Mouse (Mus musculus): ENCODE data around the gene Sapcd2. TPM values are rescaled to one million over a fixed set of nuclear protein-coding genes. Genes with fewer than 3 reads are reported as not detected.
"Not testable (repeated sequence)": the region's sequence is repeated elsewhere in the genome, so short reads cannot be mapped to it uniquely, and the experiment has no call there.

Gene Sapcd2
- polyA plus RNA-seq, 1 experiment from 2014 or later = 47.2 TPM

- Histone ChIP-seq H3K9ac (ENCODE audit: low read depth, low read length) (peak overlapping the region; percentile 68; the same call in 1 of the 2 replicates), H3K9me3 (ENCODE audit: control insufficient read depth, low read length) (no peaks in the 10 kb centered on the region), H3K27ac (ENCODE audit: low read depth, low read length) (no peak overlapping the region), H3K27me3 (ENCODE audit: control insufficient read depth, insufficient read depth, low read length) (peaks cover 49% of the 10 kb centered on the region), H3K4me3 (ENCODE audit: low read length) (peak overlapping the region; percentile 73), H3K4me2 (replicated peaks; ENCODE audit: low read depth, low read length) (peak overlapping the region; percentile 85), H3K36me3 (ENCODE audit: control insufficient read depth, insufficient read depth, low read length) (no peaks in the 10 kb centered on the region), H3K4me1 (ENCODE audit: control insufficient read depth, insufficient read depth, low read length) (no peaks in the 10 kb centered on the region)
- ATAC-seq (ENCODE audit: low FRiP score, low TSS enrichment) = peak; percentile 38
- WGBS = under 1% methylated on average over 13 of the region's 13 CpGs
Measured at GRCm38 (mm10) chr2:25402377-25402971, 30.4 kb downstream of the Sapcd2 start.

GRCm38 (mm10) chr2:25402972-25403601 is 31.0 kb downstream of the Sapcd2 start:
- ATAC-seq (ENCODE audit: low FRiP score, low TSS enrichment) = peak; percentile 53
- H3K27me3 ChIP-seq (ENCODE audit: control insufficient read depth, insufficient read depth, low read length) = peaks cover 48% of the 10 kb centered on the region
- WGBS = 3% methylated on average over 49 of the region's 54 CpGs

GRCm38 (mm10) chr2:25403994-25404393 is 31.9 kb downstream of the Sapcd2 start:
- WGBS = 82% methylated on average over 4 of the region's 4 CpGs
- H3K4me3 ChIP-seq (ENCODE audit: low read length) = no peak overlapping the region; the same call in 1 of the 2 replicates
- peaks cover 39% of the 10 kb centered on the region for H3K27me3 ChIP-seq (ENCODE audit: control insufficient read depth, insufficient read depth, low read length)

More at GRCm38 (mm10) chr2:25402972-25403601, 31.0 kb downstream of the Sapcd2 start:
- peak overlapping the region; percentile 73 for H3K4me3 ChIP-seq (ENCODE audit: low read length)
- H3K4me1 ChIP-seq (ENCODE audit: control insufficient read depth, insufficient read depth, low read length) = no peaks in the 10 kb centered on the region
- H3K36me3 ChIP-seq (ENCODE audit: control insufficient read depth, insufficient read depth, low read length) = no peaks in the 10 kb centered on the region
- H3K27ac ChIP-seq (ENCODE audit: low read depth, low read length) = no peak overlapping the region
- peak overlapping the region; percentile 68 for H3K9ac ChIP-seq (ENCODE audit: low read depth, low read length)
- H3K9me3 ChIP-seq (ENCODE audit: control insufficient read depth, low read length) = no peaks in the 10 kb centered on the region
- peak overlapping the region; percentile 85 for H3K4me2 ChIP-seq (replicated peaks; ENCODE audit: low read depth, low read length)

GRCm38 (mm10) chr2:25408908-25409307 is 36.8 kb downstream of the Sapcd2 start:
- Histone ChIP-seq H3K4me1 (ENCODE audit: control insufficient read depth, insufficient read depth, low read length) (no peaks in the 10 kb centered on the region), H3K4me2 (replicated peaks; ENCODE audit: low read depth, low read length) (no peak overlapping the region), H3K9ac (ENCODE audit: low read depth, low read length) (no peak overlapping the region), H3K27ac (ENCODE audit: low read depth, low read length) (no peak overlapping the region), H3K9me3 (ENCODE audit: control insufficient read depth, low read length) (no peaks in the 10 kb centered on the region), H3K4me3 (ENCODE audit: low read length) (no peak overlapping the region), H3K36me3 (ENCODE audit: control insufficient read depth, insufficient read depth, low read length) (no peaks in the 10 kb centered on the region), H3K27me3 (ENCODE audit: control insufficient read depth, insufficient read depth, low read length) (no peaks in the 10 kb centered on the region; the same call in 1 of the 2 replicates)
- WGBS = 88% methylated on average over 10 of the region's 10 CpGs
- ATAC-seq (ENCODE audit: low FRiP score, low TSS enrichment) = no peak

More at GRCm38 (mm10) chr2:25403994-25404393, 31.9 kb downstream of the Sapcd2 start:
- no peak overlapping the region for H3K9ac ChIP-seq (ENCODE audit: low read depth, low read length)
- H3K36me3 ChIP-seq (ENCODE audit: control insufficient read depth, insufficient read depth, low read length) = no peaks in the 10 kb centered on the region
- no peaks in the 10 kb centered on the region for H3K9me3 ChIP-seq (ENCODE audit: control insufficient read depth, low read length)
- no peaks in the 10 kb centered on the region for H3K4me1 ChIP-seq (ENCODE audit: control insufficient read depth, insufficient read depth, low read length)
- H3K27ac ChIP-seq (ENCODE audit: low read depth, low read length) = no peak overlapping the region
- peak overlapping the region; percentile 85; the same call in 1 of the 2 replicates for H3K4me2 ChIP-seq (replicated peaks; ENCODE audit: low read depth, low read length)
- no peak for ATAC-seq (ENCODE audit: low FRiP score, low TSS enrichment)

GRCm38 (mm10) chr2:25413436-25413835 is 41.3 kb downstream of the Sapcd2 start:
- not testable (repeated sequence) for H3K27me3 ChIP-seq (ENCODE audit: control insufficient read depth, insufficient read depth, low read length)

GRCm38 (mm10) chr2:25417426-25417825 is 45.3 kb downstream of the Sapcd2 start:
- Histone ChIP-seq H3K4me2 (replicated peaks; ENCODE audit: low read depth, low read length) (no peak overlapping the region), H3K36me3 (ENCODE audit: control insufficient read depth, insufficient read depth, low read length) (no peaks in the 10 kb centered on the region), H3K9ac (ENCODE audit: low read depth, low read length) (no peak overlapping the region), H3K27ac (ENCODE audit: low read depth, low read length) (no peak overlapping the region), H3K27me3 (ENCODE audit: control insufficient read depth, insufficient read depth, low read length) (no peaks in the 10 kb centered on the region), H3K4me3 (ENCODE audit: low read length) (no peak overlapping the region), H3K9me3 (ENCODE audit: control insufficient read depth, low read length) (no peaks in the 10 kb centered on the region), H3K4me1 (ENCODE audit: control insufficient read depth, insufficient read depth, low read length) (no peaks in the 10 kb centered on the region)
- no peak for ATAC-seq (ENCODE audit: low FRiP score, low TSS enrichment)
- 37% methylated on average over 3 of the region's 3 CpGs for WGBS

More at GRCm38 (mm10) chr2:25413436-25413835, 41.3 kb downstream of the Sapcd2 start:
- not testable (repeated sequence) for H3K27ac ChIP-seq (ENCODE audit: low read depth, low read length); H3K4me1 ChIP-seq (ENCODE audit: control insufficient read depth, insufficient read depth, low read length); H3K4me3 ChIP-seq (ENCODE audit: low read length); H3K36me3 ChIP-seq (ENCODE audit: control insufficient read depth, insufficient read depth, low read length); H3K9me3 ChIP-seq (ENCODE audit: control insufficient read depth, low read length); H3K9ac ChIP-seq (ENCODE audit: low read depth, low read length); H3K4me2 ChIP-seq (replicated peaks; ENCODE audit: low read depth, low read length); ATAC-seq (ENCODE audit: low FRiP score, low TSS enrichment)

GRCm38 (mm10) chr2:25421896-25422295 is 49.8 kb downstream of the Sapcd2 start:
- no peak overlapping the region for H3K9ac ChIP-seq (ENCODE audit: low read depth, low read length)
- no peak overlapping the region for H3K4me2 ChIP-seq (replicated peaks; ENCODE audit: low read depth, low read length)
- no peaks in the 10 kb centered on the region for H3K4me1 ChIP-seq (ENCODE audit: control insufficient read depth, insufficient read depth, low read length)
- no peak overlapping the region for H3K4me3 ChIP-seq (ENCODE audit: low read length)
- no peaks in the 10 kb centered on the region for H3K36me3 ChIP-seq (ENCODE audit: control insufficient read depth, insufficient read depth, low read length)
- H3K27me3 ChIP-seq (ENCODE audit: control insufficient read depth, insufficient read depth, low read length) = peaks cover 7% of the 10 kb centered on the region
- ATAC-seq (ENCODE audit: low FRiP score, low TSS enrichment) = peak; percentile 61
- no peak overlapping the region for H3K27ac ChIP-seq (ENCODE audit: low read depth, low read length)
- whole genome bisulfite sequencing = 24% methylated on average over 3 of the region's 3 CpGs
- no peaks in the 10 kb centered on the region for H3K9me3 ChIP-seq (ENCODE audit: control insufficient read depth, low read length)

GRCm38 (mm10) chr2:25422587-25423410 is 50.7 kb downstream of the Sapcd2 start, which contains the start of gene Fut7:
TSS of gene Fut7 (plus strand) at chr2:25423267.
- ATAC-seq (ENCODE audit: low FRiP score, low TSS enrichment) = no peak
- Histone ChIP-seq H3K9ac (ENCODE audit: low read depth, low read length) (no peak within 1 kb of the TSS), H3K36me3 (ENCODE audit: control insufficient read depth, insufficient read depth, low read length) (no peaks in the 10 kb centered on the region), H3K9me3 (ENCODE audit: control insufficient read depth, low read length) (no peaks in the 10 kb centered on the region), H3K4me1 (ENCODE audit: control insufficient read depth, insufficient read depth, low read length) (no peaks in the 10 kb centered on the region), H3K27me3 (ENCODE audit: control insufficient read depth, insufficient read depth, low read length) (peaks cover 7% of the 10 kb centered on the region), H3K27ac (ENCODE audit: low read depth, low read length) (no peak within 1 kb of the TSS), H3K4me3 (ENCODE audit: low read length) (no peak within 1 kb of the TSS), H3K4me2 (replicated peaks; ENCODE audit: low read depth, low read length) (no peak within 1 kb of the TSS)
- 58% methylated on average over 17 of the region's 17 CpGs for WGBS

Measured in kidney, embryonic 14.5 days (tissue).